Mouse (Mus musculus): Measurements from ENCODE around the gene Odr4. TPM values are rescaled to one million over a fixed set of nuclear protein-coding genes. Genes with fewer than 3 reads are reported as not detected.

Gene Odr4
- 10 to 100 TPM; 36.9 to 39.1 TPM for total RNA-seq (2021)

- DNase-seq, result peak; percentile 99
- intact Hi-C loops (cut with DNase I), result no loop called here
These were observed at the start of gene Odr4, which contains the start of gene Tpr for GRCm38 (mm10) chr1:150392638-150393487. TSS of gene Odr4 (minus strand) at chr1:150393080. TSS of gene Tpr (plus strand) at chr1:150392838.

GRCm38 (mm10) chr1:150441731-150442130 lies 48.9 kb upstream of the Odr4 start:
- no peak for DNase-seq
- intact Hi-C loops (cut with DNase I), result loop anchor here (5.0 kb wide), 1 partner anchor 34 kb away; no protein-coding TSS in a partner anchor

- intact Hi-C loops (cut with DNase I), result loop anchor here (10.0 kb wide), 1 partner anchor 1006 kb away; no protein-coding TSS in a partner anchor
- no peak for DNase-seq
These were observed 45.8 kb upstream of the Odr4 start for GRCm38 (mm10) chr1:150438641-150439040.

- intact Hi-C loops (cut with DNase I), result loop anchor here (10.0 kb wide), 1 partner anchor 929 kb away; no protein-coding TSS in a partner anchor
- no peak for DNase-seq
These were observed 33.3 kb upstream of the Odr4 start for GRCm38 (mm10) chr1:150426216-150426615.

GRCm38 (mm10) chr1:150425665-150426064 lies 32.8 kb upstream of the Odr4 start:
- no peak for DNase-seq
- intact Hi-C loops (cut with DNase I), result loop anchor here (10.0 kb wide), 1 partner anchor 929 kb away; no protein-coding TSS in a partner anchor

- intact Hi-C loops (cut with DNase I), result no loop called here
These were observed 25.5 kb upstream of the Odr4 start for GRCm38 (mm10) chr1:150418426-150418825.

GRCm38 (mm10) chr1:150416006-150416405 lies 23.1 kb upstream of the Odr4 start:
- no peak for DNase-seq
- intact Hi-C loops (cut with DNase I), result no loop called here

More at GRCm38 (mm10) chr1:150418426-150418825, 25.5 kb upstream of the Odr4 start:
- DNase-seq, result no peak

- intact Hi-C loops (cut with DNase I), result loop anchor here (5.0 kb wide), 1 partner anchor 32 kb away; no protein-coding TSS in a partner anchor
- DNase-seq, result no peak
These were observed 17.1 kb upstream of the Odr4 start for GRCm38 (mm10) chr1:150409996-150410395.

GRCm38 (mm10) chr1:150407285-150407684 lies 14.4 kb upstream of the Odr4 start:
- intact Hi-C loops (cut with DNase I), result loop anchor here (5.0 kb wide), 1 partner anchor 35 kb away; no protein-coding TSS in a partner anchor
- no peak for DNase-seq

- no peak for DNase-seq
- intact Hi-C loops (cut with DNase I), result no loop called here
These were observed 11.7 kb upstream of the Odr4 start for GRCm38 (mm10) chr1:150404555-150404954.

- no peak for DNase-seq
- intact Hi-C loops (cut with DNase I), result no loop called here
These were observed 11.0 kb upstream of the Odr4 start for GRCm38 (mm10) chr1:150403914-150404313.

- intact Hi-C loops (cut with DNase I), result no loop called here
- DNase-seq, result no peak
These were observed 3.1 kb upstream of the Odr4 start for GRCm38 (mm10) chr1:150396001-150396400.

GRCm38 (mm10) chr1:150393488-150393852 lies 590 bp upstream of the Odr4 start:
- no peak for DNase-seq
- intact Hi-C loops (cut with DNase I), result no loop called here

- DNase-seq, result no peak
- intact Hi-C loops (cut with DNase I), result no loop called here
These were observed 796 bp downstream of the Odr4 start for GRCm38 (mm10) chr1:150391931-150392637.

GRCm38 (mm10) chr1:150389390-150390129 lies 3.3 kb downstream of the Odr4 start:
- DNase-seq, result no peak
- intact Hi-C loops (cut with DNase I), result no loop called here

GRCm38 (mm10) chr1:150387572-150387971 lies 5.3 kb downstream of the Odr4 start:
- intact Hi-C loops (cut with DNase I), result no loop called here
- no peak for DNase-seq

- intact Hi-C loops (cut with DNase I), result no loop called here
- no peak for DNase-seq
These were observed 8.7 kb downstream of the Odr4 start for GRCm38 (mm10) chr1:150384138-150384537.

GRCm38 (mm10) chr1:150374247-150374646 lies 18.6 kb downstream of the Odr4 start:
- no peak for DNase-seq
- intact Hi-C loops (cut with DNase I), result loop anchor here (10.0 kb wide), 1 partner anchor 539 kb away; no protein-coding TSS in a partner anchor

GRCm38 (mm10) chr1:150372895-150373294 lies 20.0 kb downstream of the Odr4 start:
- no peak for DNase-seq
- intact Hi-C loops (cut with DNase I), result loop anchor here (10.0 kb wide), 1 partner anchor 538 kb away; no protein-coding TSS in a partner anchor

GRCm38 (mm10) chr1:150360864-150361263 lies 32.0 kb downstream of the Odr4 start:
- intact Hi-C loops (cut with DNase I), result no loop called here
- DNase-seq, result no peak

GRCm38 (mm10) chr1:150335111-150335510 lies 57.8 kb downstream of the Odr4 start:
- intact Hi-C loops (cut with DNase I), result no loop called here
- DNase-seq, result no peak
